Mouse (Mus musculus) olfactory bulb, adult 2 months (tissue): ENCODE measurements around the gene Rad51b.

Source experiments
- CTCF ChIP-seq: fragments of 200-500 bp; IDR thresholded peaks from 2 replicates; pipeline ENCODE4 v1.5.1; 2012; ENCODE audit warnings: low read depth, mild to moderate bottlenecking, low read length, moderate library complexity; ENCODE audit not compliant: insufficient read depth
- POLR2A ChIP-seq: fragments of 200-500 bp; IDR thresholded peaks from 2 replicates; pipeline ENCODE4 v1.6.1; 2012; ENCODE audit warnings: mild to moderate bottlenecking, low read depth, low read length, moderate library complexity; ENCODE audit not compliant: insufficient read depth

DNA sequence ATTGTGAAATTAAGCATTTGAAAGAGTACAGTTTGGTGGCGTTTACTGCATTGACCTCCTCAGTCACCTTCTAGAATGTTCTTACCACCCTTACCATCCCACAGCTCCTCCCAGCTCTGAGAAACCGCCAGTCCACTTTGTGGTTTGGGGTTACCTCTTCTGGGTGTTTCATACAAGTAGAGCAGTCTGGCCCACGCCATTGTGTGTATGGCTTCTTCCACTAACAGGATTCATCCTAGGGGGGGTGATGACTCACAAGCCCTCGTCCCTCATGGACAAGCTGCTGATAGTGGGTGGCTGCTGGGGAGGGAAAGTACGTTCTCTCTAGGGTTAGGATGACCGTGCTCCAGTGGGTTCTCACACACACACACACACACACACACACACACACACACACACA is 535.5 kb downstream of the Rad51b start:
- TF ChIP-seq CTCF (no peak), POLR2A (no peak)
